Mouse (Mus musculus): Measurements from ENCODE around the gene Rfng.

GRCm38 (mm10) chr11:120772749-120773148 lies 11.3 kb downstream of the Rfng start:
- TF ChIP-seq POLR2A (IDR thresholded peaks at IDR 0.05; ENCODE audit: extremely low read depth, insufficient read depth, low read length): no peak
- no peak for TF ChIP-seq CTCF (IDR thresholded peaks at IDR 0.05; ENCODE audit: low read depth, low read length)

All from liver, adult 2 months (tissue).